Mouse (Mus musculus) limb, embryonic 12.5 days (tissue): ENCODE measurements around the gene Sh3pxd2b. TPM values are rescaled to one million over a fixed set of nuclear protein-coding genes. Genes with fewer than 3 reads are reported as not detected.

Experiments
- ATAC-seq: fragments of 200-750 bp; cut with Nextera tagmentation; 2 replicates; pipeline ENCODE4 v1.8.0; 2017; ENCODE audit warnings: low read depth, moderate TSS enrichment; ENCODE audit not compliant: insufficient number of reproducible peaks, insufficient read depth, low FRiP score, low TSS enrichment
- H3K27ac ChIP-seq: fragments of 300-500 bp; sonication (generic); 2 replicates; pipeline ENCODE4 v1.5.1; 2016; ENCODE audit warnings: mild to moderate bottlenecking, moderate library complexity
- H3K27me3 ChIP-seq: fragments of 300-500 bp; sonication (generic); 2 replicates; pipeline ENCODE4 v1.6.1; 2016; ENCODE audit warnings: mild to moderate bottlenecking, moderate library complexity
- H3K36me3 ChIP-seq: fragments of 300-500 bp; sonication (generic); 2 replicates; pipeline ENCODE4 v1.6.1; 2016; ENCODE audit warnings: mild to moderate bottlenecking, moderate library complexity
- H3K4me1 ChIP-seq: fragments of 300-500 bp; sonication (generic); replicated peaks from 2 replicates; pipeline ENCODE4 v1.6.1; 2016
- H3K4me2 ChIP-seq: fragments of 300-500 bp; sonication (generic); 2 replicates; pipeline ENCODE4 v1.6.1; 2016; ENCODE audit warnings: mild to moderate bottlenecking, moderate library complexity
- H3K4me3 ChIP-seq: fragments of 300-500 bp; sonication (generic); replicated peaks from 2 replicates; pipeline ENCODE4 v1.5.1; 2016; ENCODE audit warnings: mild to moderate bottlenecking
- H3K9ac ChIP-seq: fragments of 300-500 bp; sonication (generic); replicated peaks from 2 replicates; pipeline ENCODE4 v1.6.1; 2016; ENCODE audit warnings: mild to moderate bottlenecking, moderate library complexity
- H3K9me3 ChIP-seq: fragments of 300-500 bp; sonication (generic); 2 replicates; pipeline ENCODE4 v1.6.1; 2016; ENCODE audit warnings: mild to moderate bottlenecking, moderate library complexity
- WGBS: fragments of 180-500 bp; shearing (Covaris S2); methylation state at CpG from one replicate; pipeline ENCODE4 v1.1.7; 2016; 5-methylcytosine and 5-hydroxymethylcytosine counted together
- polyA plus RNA-seq: library from polyadenylated mRNA; unstranded; fragments of >200 nt; fragmentation: Nextera tagmentation; extraction: Ambion mirVana; gene quantifications from 2 replicates; pipeline ENCODE4 v1.2.1, GENCODE M21; 2016

The Sh3pxd2b gene
- polyA plus RNA-seq, 1 experiment from 2014 or later = 27.7 TPM

- WGBS = 73% methylated on average over 6 of the region's 6 CpGs
- H3K36me3 ChIP-seq = peaks cover 42% of the 10 kb centered on the region
Observed at GRCm38 (mm10) chr11:32358399-32358798, 10.8 kb downstream of the Sh3pxd2b start.

GRCm38 (mm10) chr11:32359566-32359965 is 11.9 kb downstream of the Sh3pxd2b start:
- no peaks in the 10 kb centered on the region for H3K9me3 ChIP-seq
- peaks cover 26% of the 10 kb centered on the region for H3K4me1 ChIP-seq
- no peak overlapping the region for H3K4me3 ChIP-seq
- H3K36me3 ChIP-seq = peaks cover 31% of the 10 kb centered on the region
- no peaks in the 10 kb centered on the region for H3K27me3 ChIP-seq
- no peak overlapping the region for H3K27ac ChIP-seq
- H3K4me2 ChIP-seq = no peak overlapping the region
- WGBS = 84% methylated on average over 4 of the region's 4 CpGs
- no peak overlapping the region for H3K9ac ChIP-seq
- no peak for ATAC-seq

More at GRCm38 (mm10) chr11:32358399-32358798, 10.8 kb downstream of the Sh3pxd2b start:
- ATAC-seq = no peak
- no peak overlapping the region for H3K4me3 ChIP-seq
- no peaks in the 10 kb centered on the region for H3K27me3 ChIP-seq
- no peaks in the 10 kb centered on the region for H3K9me3 ChIP-seq
- H3K9ac ChIP-seq = no peak overlapping the region
- H3K4me1 ChIP-seq = peaks cover 17% of the 10 kb centered on the region; the same call in 1 of the 2 replicates
- no peak overlapping the region for H3K27ac ChIP-seq
- H3K4me2 ChIP-seq = no peak overlapping the region

- Histone ChIP-seq H3K27ac (no peak overlapping the region), H3K9me3 (no peaks in the 10 kb centered on the region), H3K36me3 (peaks cover 35% of the 10 kb centered on the region), H3K4me3 (no peak overlapping the region), H3K4me2 (no peak overlapping the region), H3K27me3 (no peaks in the 10 kb centered on the region), H3K4me1 (peaks cover 46% of the 10 kb centered on the region), H3K9ac (no peak overlapping the region)
- 84% methylated on average over 9 of the region's 9 CpGs for WGBS
- ATAC-seq = no peak
Observed at GRCm38 (mm10) chr11:32361774-32362173, 14.2 kb downstream of the Sh3pxd2b start.

- no peak for ATAC-seq
- H3K4me1 ChIP-seq = peaks cover 41% of the 10 kb centered on the region
- 72% methylated on average over 3 of the region's 3 CpGs for WGBS
Observed at GRCm38 (mm10) chr11:32363188-32363587, 15.6 kb downstream of the Sh3pxd2b start.

GRCm38 (mm10) chr11:32363610-32364220 is 16.1 kb downstream of the Sh3pxd2b start:
- 68% methylated on average over 3 of the region's 3 CpGs for WGBS

More at GRCm38 (mm10) chr11:32363188-32363587, 15.6 kb downstream of the Sh3pxd2b start:
- Histone ChIP-seq H3K27ac (peak overlapping the region; percentile 79), H3K4me3 (no peak overlapping the region), H3K9ac (no peak overlapping the region), H3K27me3 (no peaks in the 10 kb centered on the region), H3K4me2 (no peak overlapping the region), H3K9me3 (no peaks in the 10 kb centered on the region), H3K36me3 (peaks cover 38% of the 10 kb centered on the region)

GRCm38 (mm10) chr11:32364375-32364774 is 16.8 kb downstream of the Sh3pxd2b start:
- 34% methylated on average over 7 of the region's 7 CpGs for WGBS
- H3K4me2 ChIP-seq = peak overlapping the region; percentile 15; the same call in 1 of the 2 replicates
- peaks cover 41% of the 10 kb centered on the region for H3K4me1 ChIP-seq
- no peaks in the 10 kb centered on the region for H3K9me3 ChIP-seq
- peaks cover 37% of the 10 kb centered on the region for H3K36me3 ChIP-seq
- ATAC-seq = peak; percentile 20
- H3K27me3 ChIP-seq = no peaks in the 10 kb centered on the region
- no peak overlapping the region for H3K4me3 ChIP-seq
- peak overlapping the region; percentile 79 for H3K27ac ChIP-seq
- no peak overlapping the region for H3K9ac ChIP-seq

More at GRCm38 (mm10) chr11:32363610-32364220, 16.1 kb downstream of the Sh3pxd2b start:
- no peak for ATAC-seq
- no peak overlapping the region for H3K9ac ChIP-seq
- H3K4me1 ChIP-seq = peaks cover 41% of the 10 kb centered on the region
- H3K27me3 ChIP-seq = no peaks in the 10 kb centered on the region
- H3K27ac ChIP-seq = peak overlapping the region; percentile 79
- no peak overlapping the region for H3K4me2 ChIP-seq
- no peaks in the 10 kb centered on the region for H3K9me3 ChIP-seq
- no peak overlapping the region for H3K4me3 ChIP-seq
- peaks cover 38% of the 10 kb centered on the region for H3K36me3 ChIP-seq

- H3K27me3 ChIP-seq = no peaks in the 10 kb centered on the region
- 0 out of 2 replicates have a peak overlapping the region, but pooled peaks have one; percentile 19 for H3K27ac ChIP-seq
- no peak for ATAC-seq
- H3K9ac ChIP-seq = no peak overlapping the region
- no peak overlapping the region for H3K4me2 ChIP-seq
- WGBS = 84% methylated on average over 4 of the region's 4 CpGs
- H3K9me3 ChIP-seq = no peaks in the 10 kb centered on the region
- peaks cover 29% of the 10 kb centered on the region; the same call in 1 of the 2 replicates for H3K36me3 ChIP-seq
- peaks cover 41% of the 10 kb centered on the region for H3K4me1 ChIP-seq
- H3K4me3 ChIP-seq = no peak overlapping the region
Observed at GRCm38 (mm10) chr11:32365498-32365897, 17.9 kb downstream of the Sh3pxd2b start.

- peaks cover 27% of the 10 kb centered on the region for H3K36me3 ChIP-seq
- H3K27me3 ChIP-seq = no peaks in the 10 kb centered on the region
- 79% methylated on average over 2 of the region's 2 CpGs for WGBS
- H3K9ac ChIP-seq = no peak overlapping the region
- no peak overlapping the region for H3K4me3 ChIP-seq
- H3K27ac ChIP-seq = no peak overlapping the region
- H3K4me1 ChIP-seq = peaks cover 41% of the 10 kb centered on the region
- H3K9me3 ChIP-seq = no peaks in the 10 kb centered on the region
- no peak overlapping the region for H3K4me2 ChIP-seq
- no peak for ATAC-seq
Observed at GRCm38 (mm10) chr11:32367056-32367455, 19.4 kb downstream of the Sh3pxd2b start.

GRCm38 (mm10) chr11:32368986-32369385 is 21.4 kb downstream of the Sh3pxd2b start:
- Histone ChIP-seq H3K4me2 (no peak overlapping the region), H3K9ac (no peak overlapping the region), H3K27me3 (no peaks in the 10 kb centered on the region), H3K36me3 (peaks cover 46% of the 10 kb centered on the region), H3K4me1 (peaks cover 25% of the 10 kb centered on the region), H3K27ac (no peak overlapping the region), H3K9me3 (no peaks in the 10 kb centered on the region), H3K4me3 (no peak overlapping the region)
- ATAC-seq = no peak
- WGBS = 87% methylated on average over 3 of the region's 3 CpGs

- Histone ChIP-seq H3K9me3 (no peaks in the 10 kb centered on the region), H3K4me1 (peaks cover 8% of the 10 kb centered on the region), H3K4me3 (no peak overlapping the region), H3K27me3 (no peaks in the 10 kb centered on the region), H3K9ac (no peak overlapping the region), H3K36me3 (peaks cover 60% of the 10 kb centered on the region), H3K4me2 (no peak overlapping the region), H3K27ac (no peak overlapping the region)
- no peak for ATAC-seq
- WGBS = 81% methylated on average over 1 of the region's 1 CpGs
Observed at GRCm38 (mm10) chr11:32370881-32371280, 23.3 kb downstream of the Sh3pxd2b start.

GRCm38 (mm10) chr11:32373266-32374026 is 25.8 kb downstream of the Sh3pxd2b start:
- WGBS = 77% methylated on average over 13 of the region's 13 CpGs
- H3K27me3 ChIP-seq = no peaks in the 10 kb centered on the region
- H3K36me3 ChIP-seq = peaks cover 77% of the 10 kb centered on the region
- no peak for ATAC-seq
- H3K27ac ChIP-seq = no peak overlapping the region
- no peak overlapping the region for H3K4me3 ChIP-seq
- H3K4me2 ChIP-seq = no peak overlapping the region
- H3K9me3 ChIP-seq = no peaks in the 10 kb centered on the region
- no peak overlapping the region for H3K9ac ChIP-seq
- H3K4me1 ChIP-seq = no peaks in the 10 kb centered on the region
